Mouse (Mus musculus) liver, embryonic 13.5 days (tissue): Measurements from ENCODE around the gene Ccdc34. TPM values are rescaled to one million over a fixed set of nuclear protein-coding genes. Genes with fewer than 3 reads are reported as not detected.
"Not testable (repeated sequence)": the region's sequence is repeated elsewhere in the genome, so short reads cannot be mapped to it uniquely, and the experiment has no call there.

Experiments
- ATAC-seq: fragments of 200-750 bp; cut with Nextera tagmentation; 2 replicates; pipeline ENCODE4 v1.8.0; 2017; ENCODE audit warnings: low read depth, mild to moderate bottlenecking, moderate number of reproducible peaks, moderate library complexity
- DNase-seq: peaks from one replicate; pipeline ENCODE4 v3.0.0; 2022
- H3K27ac ChIP-seq: fragments of 300-500 bp; sonication (generic); 2 replicates; pipeline ENCODE4 v1.5.1; 2015; ENCODE audit warnings: moderate library complexity, mild to moderate bottlenecking, inconsistent platforms
- H3K27me3 ChIP-seq: fragments of 300-500 bp; sonication (generic); 2 replicates; pipeline ENCODE4 v1.6.1; 2015; ENCODE audit warnings: mild to moderate bottlenecking, inconsistent platforms
- H3K36me3 ChIP-seq: fragments of 300-500 bp; sonication (generic); 2 replicates; pipeline ENCODE4 v1.6.1; 2015; ENCODE audit warnings: mild to moderate bottlenecking, inconsistent platforms
- H3K4me1 ChIP-seq: fragments of 300-500 bp; sonication (generic); replicated peaks from 2 replicates; pipeline ENCODE4 v1.6.1; 2015; ENCODE audit warnings: inconsistent platforms
- H3K4me2 ChIP-seq: fragments of 300-500 bp; sonication (generic); 2 replicates; pipeline ENCODE4 v1.6.1; 2015; ENCODE audit warnings: inconsistent platforms, mild to moderate bottlenecking, moderate library complexity
- H3K4me3 ChIP-seq: fragments of 300-500 bp; sonication (generic); replicated peaks from 2 replicates; pipeline ENCODE4 v1.5.1; 2015; ENCODE audit warnings: mild to moderate bottlenecking, inconsistent platforms
- H3K9ac ChIP-seq: fragments of 300-500 bp; sonication (generic); 2 replicates; pipeline ENCODE4 v1.6.1; 2015; ENCODE audit warnings: mild to moderate bottlenecking, inconsistent platforms
- H3K9me3 ChIP-seq: fragments of 300-500 bp; sonication (generic); replicated peaks from 2 replicates; pipeline ENCODE4 v1.6.1; 2016; ENCODE audit warnings: inconsistent platforms
- WGBS: fragments of 180-500 bp; shearing (Covaris S2); methylation state at CpG from one replicate; pipeline ENCODE4 v1.1.7; 2015; ENCODE audit not compliant: insufficient replicate concordance; 5-methylcytosine and 5-hydroxymethylcytosine counted together
- polyA plus RNA-seq: library from polyadenylated mRNA; unstranded; fragments of >200 nt; fragmentation: Nextera tagmentation; extraction: Ambion mirVana; gene quantifications from 2 replicates; pipeline ENCODE4 v1.2.1, GENCODE M21; 2015

Ccdc34 gene
- polyA plus RNA-seq, 1 experiment from 2014 or later = 26.2 TPM

GRCm38 (mm10) chr2:110082975-110083374, 65.4 kb downstream of the Ccdc34 start:
- no peaks in the 10 kb centered on the region for H3K4me1 ChIP-seq
- DNase-seq (no peak), ATAC-seq (no peak)
- no peaks in the 10 kb centered on the region for H3K9me3 ChIP-seq
- H3K27ac ChIP-seq = no peak overlapping the region
- no peaks in the 10 kb centered on the region for H3K36me3 ChIP-seq
- no peak overlapping the region for H3K4me3 ChIP-seq
- no peak overlapping the region for H3K9ac ChIP-seq
- H3K27me3 ChIP-seq = no peaks in the 10 kb centered on the region
- no peak overlapping the region for H3K4me2 ChIP-seq
- 66% methylated on average over 2 of the region's 2 CpGs for WGBS

- Histone ChIP-seq H3K4me3 (no peak overlapping the region), H3K36me3 (no peaks in the 10 kb centered on the region), H3K27me3 (no peaks in the 10 kb centered on the region), H3K27ac (no peak overlapping the region), H3K4me1 (no peaks in the 10 kb centered on the region), H3K9me3 (no peaks in the 10 kb centered on the region), H3K9ac (no peak overlapping the region), H3K4me2 (no peak overlapping the region)
- no peak for ATAC-seq
- DNase-seq = no peak
- WGBS = 64% methylated on average over 3 of the region's 3 CpGs
These were observed 68.1 kb downstream of the Ccdc34 start for GRCm38 (mm10) chr2:110085701-110086143.

- Histone ChIP-seq H3K9ac (no peak overlapping the region), H3K27ac (no peak overlapping the region), H3K4me3 (no peak overlapping the region), H3K4me1 (no peaks in the 10 kb centered on the region), H3K9me3 (no peaks in the 10 kb centered on the region), H3K4me2 (no peak overlapping the region), H3K36me3 (no peaks in the 10 kb centered on the region), H3K27me3 (no peaks in the 10 kb centered on the region)
- DNase-seq (no peak), ATAC-seq (no peak)
- WGBS = 65% methylated on average over 3 of the region's 3 CpGs
These were observed 96.5 kb downstream of the Ccdc34 start for GRCm38 (mm10) chr2:110114133-110114532.

GRCm38 (mm10) chr2:110129396-110129795, 111.8 kb downstream of the Ccdc34 start:
- Histone ChIP-seq H3K4me3 (no peak overlapping the region), H3K27ac (no peak overlapping the region), H3K4me2 (no peak overlapping the region), H3K9ac (no peak overlapping the region), H3K27me3 (no peaks in the 10 kb centered on the region), H3K36me3 (no peaks in the 10 kb centered on the region), H3K4me1 (no peaks in the 10 kb centered on the region), H3K9me3 (no peaks in the 10 kb centered on the region)
- WGBS = 47% methylated on average over 2 of the region's 2 CpGs
- ATAC-seq (no peak), DNase-seq (no peak)

DNA sequence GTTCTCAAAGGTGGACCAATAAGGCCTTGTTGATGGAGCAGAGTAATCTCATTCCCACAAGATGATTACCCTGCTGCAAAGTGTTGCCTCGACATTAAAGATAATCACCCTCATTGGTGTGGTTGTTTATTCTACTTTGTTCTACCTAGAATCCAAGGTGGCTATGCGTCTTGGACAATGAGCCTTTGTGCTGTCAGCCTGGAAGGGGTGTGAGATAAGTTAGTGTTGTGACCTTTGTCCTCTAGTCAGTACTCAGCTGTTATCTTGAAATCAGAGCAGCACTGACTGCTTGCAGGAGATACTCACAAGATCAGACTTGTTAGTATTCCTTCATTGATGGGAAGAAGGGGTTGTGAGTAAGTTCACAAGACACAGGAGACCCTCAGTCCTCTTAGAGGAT, 114.0 kb downstream of the Ccdc34 start:
- ATAC-seq = no peak
- WGBS = 23% methylated on average over 2 of the region's 2 CpGs
- no peaks in the 10 kb centered on the region for H3K9me3 ChIP-seq
- no peak for DNase-seq
- H3K36me3 ChIP-seq = no peaks in the 10 kb centered on the region
- no peaks in the 10 kb centered on the region for H3K27me3 ChIP-seq
- H3K4me2 ChIP-seq = no peak overlapping the region
- H3K9ac ChIP-seq = no peak overlapping the region
- no peak overlapping the region for H3K27ac ChIP-seq
- H3K4me1 ChIP-seq = no peaks in the 10 kb centered on the region
- no peak overlapping the region for H3K4me3 ChIP-seq

DNA sequence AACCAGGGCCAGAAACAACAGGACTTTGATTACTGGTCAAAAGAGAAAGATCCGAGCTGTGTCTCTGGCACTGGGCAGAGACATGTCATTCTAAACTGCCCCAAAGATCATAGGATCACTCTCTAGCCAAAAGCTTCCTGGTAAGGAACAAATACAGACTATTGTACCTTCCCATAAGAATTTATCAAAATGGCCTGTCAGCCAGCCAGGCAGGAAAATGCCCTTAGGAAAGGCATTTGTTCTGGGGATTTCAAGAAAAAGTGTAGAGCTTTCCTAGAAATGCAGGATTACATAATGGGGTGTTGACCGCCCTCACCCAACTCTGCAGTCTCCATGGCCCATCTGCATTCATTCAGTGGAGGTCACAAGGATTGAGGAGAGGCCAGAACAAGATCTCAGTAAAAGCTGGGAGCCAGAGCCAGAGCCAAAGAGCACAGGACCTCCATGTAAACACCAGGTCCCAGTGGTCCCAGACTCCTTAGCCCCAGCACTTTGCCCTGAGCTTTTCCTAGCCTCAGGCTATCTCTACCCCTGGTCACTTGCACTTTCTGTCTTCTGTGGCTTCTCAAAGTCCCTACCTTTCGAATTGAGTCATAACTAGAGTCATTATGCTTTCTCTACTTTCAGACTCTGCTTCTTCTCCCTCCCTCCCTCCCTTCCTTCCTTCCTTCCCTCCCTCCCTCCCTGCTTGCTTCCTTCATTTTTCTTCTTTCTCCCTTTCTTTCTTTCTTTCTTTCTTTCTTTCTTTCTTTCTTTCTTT, 115.9 kb downstream of the Ccdc34 start:
- 35% methylated on average over 3 of the region's 3 CpGs for WGBS
- DNase-seq (no peak), ATAC-seq (no peak)
- H3K4me3 ChIP-seq = no peak overlapping the region
- no peaks in the 10 kb centered on the region for H3K9me3 ChIP-seq
- H3K36me3 ChIP-seq = no peaks in the 10 kb centered on the region
- no peak overlapping the region for H3K27ac ChIP-seq
- no peak overlapping the region for H3K4me2 ChIP-seq
- no peaks in the 10 kb centered on the region for H3K27me3 ChIP-seq
- H3K4me1 ChIP-seq = no peaks in the 10 kb centered on the region
- H3K9ac ChIP-seq = no peak overlapping the region

GRCm38 (mm10) chr2:110134765-110135594, 117.4 kb downstream of the Ccdc34 start:
- no peak for DNase-seq
- 33% methylated on average over 2 of the region's 2 CpGs for WGBS

DNA sequence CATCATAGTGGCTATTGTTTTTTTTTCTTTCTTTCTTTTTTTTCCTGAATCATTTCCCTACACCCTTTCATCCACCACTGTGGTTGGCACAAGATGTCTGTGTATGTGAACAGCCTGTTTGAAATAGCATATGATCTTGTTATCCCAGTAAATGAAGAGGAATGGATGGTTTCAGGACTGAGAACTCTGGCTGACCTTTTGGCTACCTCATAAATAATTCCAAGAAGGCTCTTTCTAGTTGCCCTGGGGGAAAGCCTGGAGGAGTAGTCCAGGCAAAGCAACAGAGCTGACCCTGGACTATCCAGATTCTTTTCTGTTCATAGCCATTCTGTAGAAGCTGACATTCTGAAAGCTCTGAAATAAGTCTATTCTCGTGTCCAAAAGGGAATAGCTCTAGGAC, 119.7 kb downstream of the Ccdc34 start:
- ATAC-seq (no peak), DNase-seq (no peak)
- no peak overlapping the region for H3K9ac ChIP-seq
- H3K4me3 ChIP-seq = no peak overlapping the region
- H3K27me3 ChIP-seq = no peaks in the 10 kb centered on the region
- 46% methylated on average over 1 of the region's 1 CpGs for WGBS
- no peak overlapping the region for H3K27ac ChIP-seq
- no peak overlapping the region for H3K4me2 ChIP-seq
- no peaks in the 10 kb centered on the region for H3K36me3 ChIP-seq
- H3K4me1 ChIP-seq = no peaks in the 10 kb centered on the region
- no peaks in the 10 kb centered on the region for H3K9me3 ChIP-seq

More at GRCm38 (mm10) chr2:110134765-110135594, 117.4 kb downstream of the Ccdc34 start:
- Histone ChIP-seq H3K36me3 (no peaks in the 10 kb centered on the region), H3K4me3 (no peak overlapping the region), H3K4me1 (no peaks in the 10 kb centered on the region), H3K9me3 (no peaks in the 10 kb centered on the region), H3K9ac (no peak overlapping the region), H3K27ac (no peak overlapping the region), H3K27me3 (no peaks in the 10 kb centered on the region), H3K4me2 (no peak overlapping the region)
- ATAC-seq = no peak

GRCm38 (mm10) chr2:110138096-110138495, 120.5 kb downstream of the Ccdc34 start:
- Histone ChIP-seq H3K4me2 (no peak overlapping the region), H3K9me3 (no peaks in the 10 kb centered on the region), H3K4me1 (no peaks in the 10 kb centered on the region), H3K36me3 (no peaks in the 10 kb centered on the region), H3K9ac (no peak overlapping the region), H3K4me3 (no peak overlapping the region), H3K27me3 (no peaks in the 10 kb centered on the region), H3K27ac (no peak overlapping the region)
- DNase-seq (no peak), ATAC-seq (no peak)
- 62% methylated on average over 1 of the region's 1 CpGs for WGBS

- not testable (repeated sequence) for ATAC-seq, H3K27ac ChIP-seq, DNase-seq
These were observed 130.4 kb downstream of the Ccdc34 start for GRCm38 (mm10) chr2:110147980-110148379.

GRCm38 (mm10) chr2:110149246-110149645, 131.6 kb downstream of the Ccdc34 start:
- Histone ChIP-seq H3K4me2 (no peak overlapping the region), H3K4me1 (no peaks in the 10 kb centered on the region), H3K9ac (no peak overlapping the region), H3K4me3 (no peak overlapping the region), H3K27ac (no peak overlapping the region), H3K9me3 (no peaks in the 10 kb centered on the region), H3K36me3 (no peaks in the 10 kb centered on the region), H3K27me3 (no peaks in the 10 kb centered on the region)
- ATAC-seq (no peak), DNase-seq (no peak)

More at GRCm38 (mm10) chr2:110147980-110148379, 130.4 kb downstream of the Ccdc34 start:
- not testable (repeated sequence) for H3K9me3 ChIP-seq, H3K36me3 ChIP-seq, H3K4me2 ChIP-seq, H3K4me1 ChIP-seq, H3K27me3 ChIP-seq, H3K4me3 ChIP-seq, H3K9ac ChIP-seq
